Mouse (Mus musculus) liver, embryonic 13.5 days (tissue): Measurements from ENCODE around the gene Angptl1. TPM values are rescaled to one million over a fixed set of nuclear protein-coding genes. Genes with fewer than 3 reads are reported as not detected.

Source experiments
- ATAC-seq: fragments of 200-750 bp; cut with Nextera tagmentation; 2 replicates; pipeline ENCODE4 v1.8.0; 2017; ENCODE audit warnings: low read depth, mild to moderate bottlenecking, moderate number of reproducible peaks, moderate library complexity
- DNase-seq: peaks from one replicate; pipeline ENCODE4 v3.0.0; 2022
- H3K27ac ChIP-seq: fragments of 300-500 bp; sonication (generic); 2 replicates; pipeline ENCODE4 v1.5.1; 2015; ENCODE audit warnings: moderate library complexity, mild to moderate bottlenecking, inconsistent platforms
- H3K27me3 ChIP-seq: fragments of 300-500 bp; sonication (generic); 2 replicates; pipeline ENCODE4 v1.6.1; 2015; ENCODE audit warnings: mild to moderate bottlenecking, inconsistent platforms
- H3K36me3 ChIP-seq: fragments of 300-500 bp; sonication (generic); 2 replicates; pipeline ENCODE4 v1.6.1; 2015; ENCODE audit warnings: mild to moderate bottlenecking, inconsistent platforms
- H3K4me1 ChIP-seq: fragments of 300-500 bp; sonication (generic); replicated peaks from 2 replicates; pipeline ENCODE4 v1.6.1; 2015; ENCODE audit warnings: inconsistent platforms
- H3K4me2 ChIP-seq: fragments of 300-500 bp; sonication (generic); 2 replicates; pipeline ENCODE4 v1.6.1; 2015; ENCODE audit warnings: inconsistent platforms, mild to moderate bottlenecking, moderate library complexity
- H3K4me3 ChIP-seq: fragments of 300-500 bp; sonication (generic); replicated peaks from 2 replicates; pipeline ENCODE4 v1.5.1; 2015; ENCODE audit warnings: mild to moderate bottlenecking, inconsistent platforms
- H3K9ac ChIP-seq: fragments of 300-500 bp; sonication (generic); 2 replicates; pipeline ENCODE4 v1.6.1; 2015; ENCODE audit warnings: mild to moderate bottlenecking, inconsistent platforms
- H3K9me3 ChIP-seq: fragments of 300-500 bp; sonication (generic); replicated peaks from 2 replicates; pipeline ENCODE4 v1.6.1; 2016; ENCODE audit warnings: inconsistent platforms
- WGBS: fragments of 180-500 bp; shearing (Covaris S2); methylation state at CpG from one replicate; pipeline ENCODE4 v1.1.7; 2015; ENCODE audit not compliant: insufficient replicate concordance; 5-methylcytosine and 5-hydroxymethylcytosine counted together
- polyA plus RNA-seq: library from polyadenylated mRNA; unstranded; fragments of >200 nt; fragmentation: Nextera tagmentation; extraction: Ambion mirVana; gene quantifications from 2 replicates; pipeline ENCODE4 v1.2.1, GENCODE M21; 2015

Gene Angptl1
- polyA plus RNA-seq, 1 experiment from 2014 or later: 0.48 TPM

- ATAC-seq: no peak
Observed at GRCm38 (mm10) chr1:156870616-156871015, 32.3 kb downstream of the Angptl1 start.

GRCm38 (mm10) chr1:156884782-156885181 is 46.4 kb downstream of the Angptl1 start:
- H3K9ac ChIP-seq: no peak overlapping the region
- H3K27ac ChIP-seq: no peak overlapping the region
- no peak overlapping the region for H3K4me2 ChIP-seq
- peaks cover 11% of the 10 kb centered on the region for H3K36me3 ChIP-seq
- H3K4me3 ChIP-seq: no peak overlapping the region
- H3K27me3 ChIP-seq: no peaks in the 10 kb centered on the region
- DNase-seq: no peak
- H3K4me1 ChIP-seq: no peaks in the 10 kb centered on the region
- ATAC-seq: no peak
- WGBS: 69% methylated on average over 2 of the region's 2 CpGs
- H3K9me3 ChIP-seq: no peaks in the 10 kb centered on the region

More at GRCm38 (mm10) chr1:156870616-156871015, 32.3 kb downstream of the Angptl1 start:
- no peaks in the 10 kb centered on the region for H3K27me3 ChIP-seq
- H3K27ac ChIP-seq: no peak overlapping the region
- H3K36me3 ChIP-seq: no peaks in the 10 kb centered on the region
- no peaks in the 10 kb centered on the region for H3K9me3 ChIP-seq
- no peak for DNase-seq
- no peak overlapping the region for H3K4me3 ChIP-seq
- no peak overlapping the region for H3K9ac ChIP-seq
- no peak overlapping the region for H3K4me2 ChIP-seq
- peaks cover 7% of the 10 kb centered on the region; the same call in 1 of the 2 replicates for H3K4me1 ChIP-seq
- 66% methylated on average over 4 of the region's 4 CpGs for WGBS

GRCm38 (mm10) chr1:156885879-156886278 is 47.5 kb downstream of the Angptl1 start:
- H3K4me3 ChIP-seq: no peak overlapping the region
- WGBS: 75% methylated on average over 2 of the region's 2 CpGs
- H3K36me3 ChIP-seq: peaks cover 11% of the 10 kb centered on the region
- H3K9me3 ChIP-seq: no peaks in the 10 kb centered on the region
- no peak overlapping the region for H3K9ac ChIP-seq
- no peaks in the 10 kb centered on the region for H3K4me1 ChIP-seq
- H3K27ac ChIP-seq: no peak overlapping the region
- ATAC-seq: no peak
- DNase-seq: no peak
- no peaks in the 10 kb centered on the region for H3K27me3 ChIP-seq
- H3K4me2 ChIP-seq: no peak overlapping the region

- Histone ChIP-seq H3K27me3 (no peaks in the 10 kb centered on the region), H3K9me3 (no peaks in the 10 kb centered on the region), H3K9ac (no peak overlapping the region), H3K4me3 (no peak overlapping the region), H3K36me3 (0 out of 2 replicates have a peak, but pooled peaks cover 3% of the 10 kb centered on the region), H3K27ac (no peak overlapping the region), H3K4me1 (no peaks in the 10 kb centered on the region), H3K4me2 (no peak overlapping the region)
- DNase-seq: no peak
- no peak for ATAC-seq
- WGBS: 69% methylated on average over 4 of the region's 4 CpGs
Observed at GRCm38 (mm10) chr1:156888830-156889229, 50.5 kb downstream of the Angptl1 start.

GRCm38 (mm10) chr1:156891561-156891960 is 53.2 kb downstream of the Angptl1 start:
- Histone ChIP-seq H3K36me3 (no peaks in the 10 kb centered on the region), H3K4me3 (no peak overlapping the region), H3K9me3 (no peaks in the 10 kb centered on the region), H3K4me2 (no peak overlapping the region), H3K27ac (no peak overlapping the region), H3K27me3 (no peaks in the 10 kb centered on the region), H3K4me1 (no peaks in the 10 kb centered on the region), H3K9ac (no peak overlapping the region)
- DNase-seq (no peak), ATAC-seq (no peak)
- 77% methylated on average over 4 of the region's 4 CpGs for WGBS

GRCm38 (mm10) chr1:156901689-156902088 is 63.3 kb downstream of the Angptl1 start:
- DNase-seq: no peak
- peaks cover 5% of the 10 kb centered on the region; the same call in 1 of the 2 replicates for H3K36me3 ChIP-seq
- H3K27me3 ChIP-seq: no peaks in the 10 kb centered on the region
- WGBS: 68% methylated on average over 6 of the region's 6 CpGs
- no peak overlapping the region for H3K4me3 ChIP-seq
- H3K27ac ChIP-seq: no peak overlapping the region
- H3K4me2 ChIP-seq: no peak overlapping the region
- H3K9ac ChIP-seq: no peak overlapping the region
- H3K4me1 ChIP-seq: no peaks in the 10 kb centered on the region
- no peaks in the 10 kb centered on the region for H3K9me3 ChIP-seq
- ATAC-seq: no peak

- no peak overlapping the region for H3K4me3 ChIP-seq
- H3K4me2 ChIP-seq: no peak overlapping the region
- H3K27me3 ChIP-seq: no peaks in the 10 kb centered on the region
- H3K9me3 ChIP-seq: no peaks in the 10 kb centered on the region
- no peaks in the 10 kb centered on the region for H3K36me3 ChIP-seq
- 83% methylated on average over 3 of the region's 3 CpGs for WGBS
- no peak for DNase-seq
- no peak overlapping the region for H3K27ac ChIP-seq
- ATAC-seq: no peak
- peaks cover 2% of the 10 kb centered on the region; the same call in 1 of the 2 replicates for H3K4me1 ChIP-seq
- H3K9ac ChIP-seq: no peak overlapping the region
Observed at GRCm38 (mm10) chr1:156903899-156904298, 65.5 kb downstream of the Angptl1 start.

- no peak for ATAC-seq
- Histone ChIP-seq H3K36me3 (no peaks in the 10 kb centered on the region), H3K4me2 (no peak overlapping the region), H3K27ac (no peak overlapping the region), H3K9ac (no peak overlapping the region), H3K4me3 (no peak overlapping the region), H3K9me3 (no peaks in the 10 kb centered on the region), H3K27me3 (no peaks in the 10 kb centered on the region), H3K4me1 (peaks cover 11% of the 10 kb centered on the region)
- DNase-seq: no peak
- 54% methylated on average over 2 of the region's 2 CpGs for WGBS
Observed at GRCm38 (mm10) chr1:156905660-156906059, 67.3 kb downstream of the Angptl1 start.

- no peak overlapping the region for H3K4me3 ChIP-seq
- H3K27ac ChIP-seq: no peak overlapping the region
- no peak overlapping the region for H3K9ac ChIP-seq
- no peak overlapping the region for H3K4me2 ChIP-seq
- H3K36me3 ChIP-seq: no peaks in the 10 kb centered on the region
- peak; percentile 82 for ATAC-seq
- 64% methylated on average over 4 of the region's 4 CpGs for WGBS
- H3K4me1 ChIP-seq: peaks cover 11% of the 10 kb centered on the region
- H3K9me3 ChIP-seq: no peaks in the 10 kb centered on the region
- no peaks in the 10 kb centered on the region for H3K27me3 ChIP-seq
- DNase-seq: no peak
Observed at GRCm38 (mm10) chr1:156909265-156909664, 70.9 kb downstream of the Angptl1 start.

- Histone ChIP-seq H3K4me2 (no peak overlapping the region), H3K9ac (no peak overlapping the region), H3K4me3 (no peak overlapping the region), H3K4me1 (peaks cover 11% of the 10 kb centered on the region), H3K9me3 (no peaks in the 10 kb centered on the region), H3K27me3 (no peaks in the 10 kb centered on the region), H3K36me3 (no peaks in the 10 kb centered on the region), H3K27ac (no peak overlapping the region)
- ATAC-seq: no peak
- no peak for DNase-seq
Observed at GRCm38 (mm10) chr1:156909866-156910265, 71.5 kb downstream of the Angptl1 start.
